Mouse (Mus musculus): ENCODE measurements around the gene Tle4.

DNA sequence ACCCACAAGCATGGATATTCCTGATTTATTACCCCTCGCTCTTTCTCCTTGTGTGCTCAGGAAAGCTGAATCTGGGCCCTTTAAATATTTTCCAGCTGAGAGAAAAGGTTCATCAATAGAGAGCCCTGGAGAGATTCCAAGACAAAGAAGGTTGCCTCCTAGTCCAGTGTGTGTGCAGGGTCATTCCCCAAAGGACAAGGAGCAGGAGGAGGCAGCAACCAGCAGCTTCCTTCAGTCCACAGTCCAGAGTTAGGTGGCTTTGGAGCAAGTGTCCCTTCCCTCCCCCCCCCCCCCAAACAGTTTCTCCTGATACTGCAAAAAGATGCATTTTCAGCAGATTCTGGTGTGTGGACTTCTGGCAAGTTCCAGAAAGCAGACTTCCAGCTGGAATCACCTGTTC, 3.0 kb upstream of the Tle4 start:
- no peak for TF ChIP-seq CTCF (IDR thresholded peaks at IDR 0.05; ENCODE audit: low read depth, low read length)
- TF ChIP-seq EP300 (IDR thresholded peaks at IDR 0.05; ENCODE audit: insufficient read depth, low read depth, low read length) = no peak
- no peak for TF ChIP-seq POLR2A (IDR thresholded peaks at IDR 0.05; ENCODE audit: insufficient read depth, low read length)

Data from ES-Bruce4 (cell line).